Mouse (Mus musculus) CD4-positive helper T cell, adult 2 months (primary cell): ENCODE data around the gene Mvb12b.

Experiments used
- DNase-seq: peaks from one replicate; pipeline ENCODE4 v3.0.0-alpha.2; 2012; ENCODE audit warnings: low read depth, missing footprints, low spot score

Gene Mvb12b

GRCm38 (mm10) chr2:33817080-33817479 is 70.7 kb downstream of the Mvb12b start:
- no peak for DNase-seq

- DNase-seq, result no peak
Measured at GRCm38 (mm10) chr2:33814581-33814980, 73.2 kb downstream of the Mvb12b start.

GRCm38 (mm10) chr2:33813501-33814240 is 74.1 kb downstream of the Mvb12b start:
- DNase-seq, result no peak

- no peak for DNase-seq
Measured at GRCm38 (mm10) chr2:33812980-33813379, 74.8 kb downstream of the Mvb12b start.

GRCm38 (mm10) chr2:33811349-33811890 is 76.3 kb downstream of the Mvb12b start:
- DNase-seq, result no peak

GRCm38 (mm10) chr2:33809081-33809480 is 78.7 kb downstream of the Mvb12b start:
- no peak for DNase-seq

GRCm38 (mm10) chr2:33808032-33808431 is 79.7 kb downstream of the Mvb12b start:
- no peak for DNase-seq

- no peak for DNase-seq
Measured at GRCm38 (mm10) chr2:33805640-33806039, 82.1 kb downstream of the Mvb12b start.

GRCm38 (mm10) chr2:33803717-33804214 is 84.0 kb downstream of the Mvb12b start:
- peak; percentile 35 for DNase-seq

- DNase-seq, result no peak
Measured at GRCm38 (mm10) chr2:33803083-33803615, 84.6 kb downstream of the Mvb12b start.

GRCm38 (mm10) chr2:33801760-33802159 is 86.0 kb downstream of the Mvb12b start:
- no peak for DNase-seq

- DNase-seq, result no peak
Measured at GRCm38 (mm10) chr2:33801336-33801735, 86.4 kb downstream of the Mvb12b start.

- DNase-seq, result no peak
Measured at GRCm38 (mm10) chr2:33800221-33800620, 87.5 kb downstream of the Mvb12b start.

- no peak for DNase-seq
Measured at GRCm38 (mm10) chr2:33795716-33796472, 91.9 kb downstream of the Mvb12b start.

GRCm38 (mm10) chr2:33795001-33795580 is 92.7 kb downstream of the Mvb12b start:
- no peak for DNase-seq

GRCm38 (mm10) chr2:33794483-33794882 is 93.3 kb downstream of the Mvb12b start:
- no peak for DNase-seq

GRCm38 (mm10) chr2:33790301-33790700 is 97.4 kb downstream of the Mvb12b start:
- no peak for DNase-seq

- DNase-seq, result no peak
Measured at GRCm38 (mm10) chr2:33789732-33790131, 98.0 kb downstream of the Mvb12b start.

- DNase-seq, result no peak
Measured at GRCm38 (mm10) chr2:33789279-33789678, 98.5 kb downstream of the Mvb12b start.

- no peak for DNase-seq
Measured at GRCm38 (mm10) chr2:33788851-33789250, 98.9 kb downstream of the Mvb12b start.

GRCm38 (mm10) chr2:33788131-33788530 is 99.6 kb downstream of the Mvb12b start:
- DNase-seq, result no peak

GRCm38 (mm10) chr2:33786064-33786463 is 101.7 kb downstream of the Mvb12b start:
- no peak for DNase-seq
